Mouse (Mus musculus): Measurements from ENCODE around the gene Dusp12. TPM values are rescaled to one million over a fixed set of nuclear protein-coding genes. Genes with fewer than 3 reads are reported as not detected.

Dusp12 gene
- polyA plus RNA-seq, 1 experiment: 39.9 TPM

DNA sequence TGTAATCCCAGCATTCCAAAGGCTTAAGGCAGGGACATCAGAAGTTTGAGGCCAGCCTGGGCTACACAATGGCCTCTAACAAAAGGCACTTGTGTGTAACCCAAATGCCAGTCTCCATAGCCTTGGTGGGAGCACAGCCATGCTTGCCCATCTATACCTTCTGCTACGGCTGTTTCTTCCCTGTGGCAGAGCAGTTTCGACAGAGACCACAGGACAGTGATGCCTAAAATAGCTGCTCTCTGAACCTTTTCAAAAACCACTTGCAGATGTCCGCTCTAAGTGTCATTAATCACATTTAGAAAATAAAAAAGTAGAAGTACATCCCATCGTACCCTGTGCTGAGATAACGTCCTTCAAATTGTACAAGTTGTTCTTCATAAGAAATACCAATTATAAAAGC is 19.9 kb downstream of the Dusp12 start:
- H3K4me3 ChIP-seq (ENCODE audit: insufficient read depth, poor library complexity, severe bottlenecking): no peak overlapping the region

GRCm38 (mm10) chr1:170864754-170865153 is 20.6 kb downstream of the Dusp12 start:
- no peaks in the 10 kb centered on the region for H3K36me3 ChIP-seq (ENCODE audit: control insufficient read depth, insufficient read depth)
- TF ChIP-seq CTCF (IDR thresholded peaks at IDR 0.05; ENCODE audit: control insufficient read depth, insufficient read depth, insufficient read length): no peak
- TF ChIP-seq MYOG (IDR thresholded peaks at IDR 0.05; ENCODE audit: control insufficient read depth, extremely low read depth, insufficient read length): no peak
- TF ChIP-seq FOSL1 (IDR thresholded peaks at IDR 0.05; ENCODE audit: insufficient read depth, low read length, poor library complexity, severe bottlenecking): no peak
- TF ChIP-seq CEBPB (IDR thresholded peaks at IDR 0.05; ENCODE audit: low read depth): no peak
- TF ChIP-seq MYOD1 (IDR thresholded peaks at IDR 0.05; ENCODE audit: control insufficient read depth, insufficient read length, low read depth): no peak
- TF ChIP-seq USF1 (IDR thresholded peaks at IDR 0.05; ENCODE audit: low read depth): no peak
- TF ChIP-seq MAX (IDR thresholded peaks at IDR 0.05): no peak
- H3K79me2 ChIP-seq (ENCODE audit: control insufficient read depth, insufficient read depth): peaks cover 79% of the 10 kb centered on the region
- H3K27me3 ChIP-seq (ENCODE audit: control insufficient read depth, insufficient read depth, insufficient read length): no peaks in the 10 kb centered on the region
- no peak overlapping the region for H3ac ChIP-seq (ENCODE audit: control insufficient read depth, insufficient read length, low read depth)
- no peak overlapping the region for H3K4me3 ChIP-seq (ENCODE audit: insufficient read depth, poor library complexity, severe bottlenecking)
- H3K79me3 ChIP-seq (ENCODE audit: low read depth): peaks cover 54% of the 10 kb centered on the region

More for the DNA sequence above, 19.9 kb downstream of the Dusp12 start:
- Histone ChIP-seq H3K79me3 (ENCODE audit: low read depth) (peaks cover 51% of the 10 kb centered on the region), H3ac (ENCODE audit: control insufficient read depth, insufficient read length, low read depth) (no peak overlapping the region), H3K27me3 (ENCODE audit: control insufficient read depth, insufficient read depth, insufficient read length) (no peaks in the 10 kb centered on the region), H3K36me3 (ENCODE audit: control insufficient read depth, insufficient read depth) (no peaks in the 10 kb centered on the region), H3K79me2 (ENCODE audit: control insufficient read depth, insufficient read depth) (peaks cover 73% of the 10 kb centered on the region)
- TF ChIP-seq FOSL1 (IDR thresholded peaks at IDR 0.05; ENCODE audit: insufficient read depth, low read length, poor library complexity, severe bottlenecking) (no peak), USF1 (IDR thresholded peaks at IDR 0.05; ENCODE audit: low read depth) (no peak), MYOD1 (IDR thresholded peaks at IDR 0.05; ENCODE audit: control insufficient read depth, insufficient read length, low read depth) (no peak), MAX (IDR thresholded peaks at IDR 0.05) (no peak), MYOG (IDR thresholded peaks at IDR 0.05; ENCODE audit: control insufficient read depth, extremely low read depth, insufficient read length) (no peak), CTCF (IDR thresholded peaks at IDR 0.05; ENCODE audit: control insufficient read depth, insufficient read depth, insufficient read length) (no peak), CEBPB (IDR thresholded peaks at IDR 0.05; ENCODE audit: low read depth) (no peak)

- Histone ChIP-seq H3K79me3 (ENCODE audit: low read depth) (peaks cover 59% of the 10 kb centered on the region), H3ac (ENCODE audit: control insufficient read depth, insufficient read length, low read depth) (no peak overlapping the region), H3K4me3 (ENCODE audit: insufficient read depth, poor library complexity, severe bottlenecking) (no peak overlapping the region), H3K27me3 (ENCODE audit: control insufficient read depth, insufficient read depth, insufficient read length) (no peaks in the 10 kb centered on the region), H3K79me2 (ENCODE audit: control insufficient read depth, insufficient read depth) (peaks cover 84% of the 10 kb centered on the region), H3K36me3 (ENCODE audit: control insufficient read depth, insufficient read depth) (no peaks in the 10 kb centered on the region)
- TF ChIP-seq MAX (IDR thresholded peaks at IDR 0.05): no peak
- no peak for TF ChIP-seq USF1 (IDR thresholded peaks at IDR 0.05; ENCODE audit: low read depth)
- TF ChIP-seq MYOG (IDR thresholded peaks at IDR 0.05; ENCODE audit: control insufficient read depth, extremely low read depth, insufficient read length): no peak
- TF ChIP-seq FOSL1 (IDR thresholded peaks at IDR 0.05; ENCODE audit: insufficient read depth, low read length, poor library complexity, severe bottlenecking): no peak
- no peak for TF ChIP-seq MYOD1 (IDR thresholded peaks at IDR 0.05; ENCODE audit: control insufficient read depth, insufficient read length, low read depth)
- TF ChIP-seq CEBPB (IDR thresholded peaks at IDR 0.05; ENCODE audit: low read depth): no peak
Observed at GRCm38 (mm10) chr1:170864234-170864633, 21.1 kb downstream of the Dusp12 start.

DNA sequence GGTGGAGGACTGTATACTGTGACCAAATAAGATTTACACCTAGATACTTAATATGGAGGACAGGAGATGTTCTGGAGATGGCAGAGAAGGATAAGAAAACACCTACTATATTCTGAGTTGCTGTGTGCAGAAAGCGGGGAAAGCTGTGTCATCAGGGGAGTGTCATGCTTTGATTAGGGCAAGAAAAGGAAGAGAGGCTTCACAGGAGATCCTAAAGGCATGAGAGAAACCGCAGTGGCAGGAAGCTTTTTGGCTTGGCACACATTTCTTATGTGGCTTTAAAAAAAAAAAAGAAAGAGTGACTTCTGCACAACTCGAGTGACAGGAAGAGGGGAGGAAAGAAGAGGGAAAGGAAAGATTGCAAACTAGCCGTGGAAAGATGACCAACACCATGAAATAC is 22.3 kb downstream of the Dusp12 start:
- no peak for TF ChIP-seq CTCF (IDR thresholded peaks at IDR 0.05; ENCODE audit: control insufficient read depth, insufficient read depth, insufficient read length)
- no peak for TF ChIP-seq MYOG (IDR thresholded peaks at IDR 0.05; ENCODE audit: control insufficient read depth, extremely low read depth, insufficient read length)
- no peak for TF ChIP-seq FOSL1 (IDR thresholded peaks at IDR 0.05; ENCODE audit: insufficient read depth, low read length, poor library complexity, severe bottlenecking)
- no peak for TF ChIP-seq USF1 (IDR thresholded peaks at IDR 0.05; ENCODE audit: low read depth)
- TF ChIP-seq CEBPB (IDR thresholded peaks at IDR 0.05; ENCODE audit: low read depth): no peak
- no peak for TF ChIP-seq MAX (IDR thresholded peaks at IDR 0.05)
- no peak for TF ChIP-seq MYOD1 (IDR thresholded peaks at IDR 0.05; ENCODE audit: control insufficient read depth, insufficient read length, low read depth)
- Histone ChIP-seq H3K79me3 (ENCODE audit: low read depth) (peaks cover 66% of the 10 kb centered on the region), H3ac (ENCODE audit: control insufficient read depth, insufficient read length, low read depth) (no peak overlapping the region), H3K4me3 (ENCODE audit: insufficient read depth, poor library complexity, severe bottlenecking) (no peak overlapping the region), H3K27me3 (ENCODE audit: control insufficient read depth, insufficient read depth, insufficient read length) (no peaks in the 10 kb centered on the region), H3K36me3 (ENCODE audit: control insufficient read depth, insufficient read depth) (no peaks in the 10 kb centered on the region), H3K79me2 (ENCODE audit: control insufficient read depth, insufficient read depth) (peaks cover 96% of the 10 kb centered on the region)

GRCm38 (mm10) chr1:170862435-170862717 is 23.0 kb downstream of the Dusp12 start:
- no peaks in the 10 kb centered on the region for H3K27me3 ChIP-seq (ENCODE audit: control insufficient read depth, insufficient read depth, insufficient read length)
- no peak overlapping the region for H3K4me3 ChIP-seq (ENCODE audit: insufficient read depth, poor library complexity, severe bottlenecking)
- TF ChIP-seq MYOD1 (IDR thresholded peaks at IDR 0.05; ENCODE audit: control insufficient read depth, insufficient read length, low read depth) (no peak), CEBPB (IDR thresholded peaks at IDR 0.05; ENCODE audit: low read depth) (no peak), FOSL1 (IDR thresholded peaks at IDR 0.05; ENCODE audit: insufficient read depth, low read length, poor library complexity, severe bottlenecking) (no peak), MYOG (IDR thresholded peaks at IDR 0.05; ENCODE audit: control insufficient read depth, extremely low read depth, insufficient read length) (no peak), CTCF (IDR thresholded peaks at IDR 0.05; ENCODE audit: control insufficient read depth, insufficient read depth, insufficient read length) (no peak)
- H3K36me3 ChIP-seq (ENCODE audit: control insufficient read depth, insufficient read depth): no peaks in the 10 kb centered on the region
- H3K79me3 ChIP-seq (ENCODE audit: low read depth): peaks cover 69% of the 10 kb centered on the region
- H3K79me2 ChIP-seq (ENCODE audit: control insufficient read depth, insufficient read depth): peaks cover 99% of the 10 kb centered on the region
- no peak overlapping the region for H3ac ChIP-seq (ENCODE audit: control insufficient read depth, insufficient read length, low read depth)

Data from C2C12 (cell line).